12 mouse cellular contexts compared by ENCODE assay signal in genomic region chr17:36357512-36357911, GRCm38 (mm10). TPM values are rescaled to one million over a fixed set of nuclear protein-coding genes. Genes with fewer than 3 reads are reported as not detected.
A peak's percentile ranks its signal among the peaks of the same experiment; 100 is the strongest.
DNase-seq lines count a peak whose midpoint lies in the region; ATAC-seq and TF ChIP-seq lines count a peak whose summit lies in the region.
"Not testable (repeated sequence)": the region's sequence is repeated elsewhere in the genome, so short reads cannot be mapped to it uniquely, and the experiment has no call there.
"Had no signal": no experiment of that assay in that cellular context is flagged by ENCODE, and none has a peak within 500 bp of the region (broad histone marks: within the 10 kb centered on the region; RNA-seq: fewer than 3 reads in every experiment).

No protein-coding gene starts in this region.

- not testable (repeated sequence) for H3K36me3 ChIP-seq in forebrain, postnatal 0 days (ENCODE audit: insufficient read depth)

- peak; percentile 64 for ATAC-seq in forebrain, postnatal 0 days

- H3K4me3 ChIP-seq in forebrain, postnatal 0 days (ENCODE audit: low read depth, low read length), result not testable (repeated sequence)

- not testable (repeated sequence) for H3K4me1 ChIP-seq in forebrain, postnatal 0 days (ENCODE audit: insufficient read depth)

- peak; percentile 45 for DNase-seq in MN1 (ENCODE audit: low spot score)
- peak; percentile 42 for DNase-seq in cerebellum, adult 8-10 months
- DNase-seq in forebrain, postnatal 0 days, result peak; percentile 69
- peak; percentile 60 for DNase-seq in induced T-regulatory cell, adult 2 months (ENCODE audit: low read depth)
- peak; percentile 28 to 67 for DNase-seq in layer of hippocampus, postnatal 25 days (ENCODE audit: extremely low spot score in 1 of 2, low spot score in 1 of 2)
- peak; percentile 38 for DNase-seq in lung, postnatal 10 days
- DNase-seq in retina, postnatal 1 day, result peak; percentile 54
- DNase-seq in urinary bladder, postnatal 36 days (ENCODE audit: low spot score in 2 of 2), result peak; percentile 27 to 30

- H3K9me3 ChIP-seq in forebrain, postnatal 0 days (ENCODE audit: low read length), result not testable (repeated sequence)

- H3K27ac ChIP-seq in forebrain, postnatal 0 days (ENCODE audit: low read depth, low read length), result not testable (repeated sequence)

- TF ChIP-seq CTCF in forebrain, postnatal 0 days (IDR thresholded peaks at IDR 0.05; ENCODE audit: low read depth), result peak; percentile 77

- not testable (repeated sequence) for H3K27me3 ChIP-seq in forebrain, postnatal 0 days (ENCODE audit: insufficient read depth, low read length)

- H3K9ac ChIP-seq in forebrain, postnatal 0 days, result not testable (repeated sequence)

- not testable (repeated sequence) for H3K4me2 ChIP-seq in forebrain, postnatal 0 days (ENCODE audit: low read depth)

RNA-seq across cellular contexts. Expression of gene H2-M10.3, which starts 10.7 kb away (rescaled TPM):
- not detected in 2 replicates for total RNA-seq in forebrain, postnatal 0 days (2014; rRNA removed)
- polyA plus RNA-seq in forebrain, postnatal 0 days (2015; fragmentation: Nextera tagmentation; extraction: Ambion mirVana), result not detected in 2 replicates
- not detected for total RNA-seq in layer of hippocampus, postnatal 25 days (2021)
- total RNA-seq: adrenal gland, postnatal 4 days; hematopoietic stem cell, adult 5-6 weeks had no signal
- polyA plus RNA-seq: forebrain, embryonic 16.5 days; liver, embryonic 15.5 days had no signal

RNA-seq across cellular contexts. Expression of gene H2-M10.1, which starts 31.6 kb away (rescaled TPM):
- not detected in 2 replicates for total RNA-seq in forebrain, postnatal 0 days (2014; rRNA removed)
- polyA plus RNA-seq in forebrain, postnatal 0 days (2015; fragmentation: Nextera tagmentation; extraction: Ambion mirVana), result not detected in 2 replicates
- total RNA-seq in layer of hippocampus, postnatal 25 days (2021), result not detected
- total RNA-seq: adrenal gland, postnatal 4 days; hematopoietic stem cell, adult 5-6 weeks had no signal
- polyA plus RNA-seq: forebrain, embryonic 16.5 days; liver, embryonic 15.5 days had no signal
